In genomic region chr10:88261186-88261585, GRCm38 (mm10) we compare ENCODE assay signal across 22 mouse cellular contexts.
DNase-seq lines count a peak whose midpoint lies in the region; ATAC-seq and TF ChIP-seq lines count a peak whose summit lies in the region.
"Had no signal": no experiment of that assay in that cellular context is flagged by ENCODE, and none has a peak within 500 bp of the region (broad histone marks: within the 10 kb centered on the region; RNA-seq: fewer than 3 reads in every experiment).

No protein-coding gene starts in this region.

- no peak for ATAC-seq in embryonic facial prominence, embryonic 13.5 days (ENCODE audit: insufficient number of reproducible peaks, insufficient read depth, low FRiP score, low TSS enrichment, low read depth)
- ATAC-seq in limb, embryonic 12.5 days (ENCODE audit: insufficient number of reproducible peaks, insufficient read depth, low FRiP score, low TSS enrichment, low read depth) = no peak
- ATAC-seq: liver, embryonic 12.5 days had no signal

- no peak overlapping the region for H3K4me2 ChIP-seq in embryonic facial prominence, embryonic 13.5 days
- no peak overlapping the region for H3K4me2 ChIP-seq in limb, embryonic 12.5 days
- H3K4me2 ChIP-seq: forebrain, embryonic 12.5 days; hindbrain, embryonic 15.5 days; limb, embryonic 13.5 days; liver, embryonic 12.5 days; midbrain, embryonic 12.5 days had no signal

- no peak overlapping the region for H3K9ac ChIP-seq in embryonic facial prominence, embryonic 13.5 days
- no peak overlapping the region for H3K9ac ChIP-seq in limb, embryonic 12.5 days (replicated peaks)
- H3K9ac ChIP-seq: forebrain, embryonic 12.5 days; hindbrain, embryonic 15.5 days; limb, embryonic 13.5 days; liver, embryonic 12.5 days; midbrain, embryonic 12.5 days had no signal

- no peaks in the 10 kb centered on the region for H3K9me3 ChIP-seq in embryonic facial prominence, embryonic 13.5 days
- no peaks in the 10 kb centered on the region for H3K9me3 ChIP-seq in embryonic facial prominence, embryonic 10.5 days
- H3K9me3 ChIP-seq in limb, embryonic 12.5 days = no peaks in the 10 kb centered on the region
- no peaks in the 10 kb centered on the region for H3K9me3 ChIP-seq in limb, embryonic 10.5 days (replicated peaks)
- H3K9me3 ChIP-seq: forebrain, embryonic 12.5 days; hindbrain, embryonic 15.5 days; limb, embryonic 13.5 days; liver, embryonic 12.5 days; midbrain, embryonic 12.5 days had no signal

- no peaks in the 10 kb centered on the region for H3K27me3 ChIP-seq in embryonic facial prominence, embryonic 13.5 days
- H3K27me3 ChIP-seq in embryonic facial prominence, embryonic 10.5 days (replicated peaks; ENCODE audit: low read depth, poor library complexity, severe bottlenecking) = no peaks in the 10 kb centered on the region
- no peaks in the 10 kb centered on the region for H3K27me3 ChIP-seq in limb, embryonic 12.5 days
- no peaks in the 10 kb centered on the region for H3K27me3 ChIP-seq in limb, embryonic 10.5 days (ENCODE audit: low read depth, poor library complexity, severe bottlenecking)
- H3K27me3 ChIP-seq: forebrain, embryonic 12.5 days; hindbrain, embryonic 15.5 days; limb, embryonic 13.5 days; liver, embryonic 12.5 days; midbrain, embryonic 12.5 days had no signal

- no peak for DNase-seq in embryonic facial prominence, embryonic 10.5 days (ENCODE audit: low spot score)
- no peak for DNase-seq in limb, embryonic 10.5 days (ENCODE audit: low spot score)
- DNase-seq in brain, embryonic 14.5 days (ENCODE audit: low read depth) = peak; percentile 18
- peak; percentile 21 for DNase-seq in skeletal muscle tissue, adult 2 months (ENCODE audit: low read depth, low spot score)
- no peak for DNase-seq in thymus, postnatal 4 days
- DNase-seq in frontal cortex, postnatal 36 days (ENCODE audit: low spot score in 2 of 2) = no peak
- DNase-seq: adrenal gland, postnatal 10 days; cerebellum, adult 2 months; cerebellum, postnatal 25 days; embryo, embryonic 11 days; heart, postnatal 4 days; kidney, postnatal 25 days; layer of hippocampus, postnatal 36 days; spleen, adult 18-20 months; thymus, postnatal 36 days had no signal

- H3K36me3 ChIP-seq in embryonic facial prominence, embryonic 13.5 days = no peaks in the 10 kb centered on the region
- no peaks in the 10 kb centered on the region for H3K36me3 ChIP-seq in embryonic facial prominence, embryonic 10.5 days (replicated peaks)
- no peaks in the 10 kb centered on the region for H3K36me3 ChIP-seq in limb, embryonic 12.5 days
- H3K36me3 ChIP-seq in limb, embryonic 10.5 days = no peaks in the 10 kb centered on the region
- H3K36me3 ChIP-seq: forebrain, embryonic 12.5 days; hindbrain, embryonic 15.5 days; limb, embryonic 13.5 days; liver, embryonic 12.5 days; midbrain, embryonic 12.5 days had no signal

- H3K4me1 ChIP-seq in embryonic facial prominence, embryonic 13.5 days = peaks cover 9% of the 10 kb centered on the region
- no peaks in the 10 kb centered on the region; the same call in 1 of the 2 replicates for H3K4me1 ChIP-seq in embryonic facial prominence, embryonic 10.5 days
- peaks cover 5% of the 10 kb centered on the region; the same call in 1 of the 2 replicates for H3K4me1 ChIP-seq in limb, embryonic 12.5 days (replicated peaks)
- no peaks in the 10 kb centered on the region for H3K4me1 ChIP-seq in limb, embryonic 10.5 days
- H3K4me1 ChIP-seq: forebrain, embryonic 12.5 days; hindbrain, embryonic 15.5 days; liver, embryonic 12.5 days; midbrain, embryonic 12.5 days had no signal

- TF ChIP-seq CTCF in brain, embryonic 14.5 days (IDR thresholded peaks at IDR 0.05; ENCODE audit: borderline replicate concordance, extremely low read depth, insufficient read depth, insufficient read length) = no peak

- WGBS in embryonic facial prominence, embryonic 13.5 days = 43% methylated on average over 3 of the region's 3 CpGs
- WGBS in embryonic facial prominence, embryonic 10.5 days = 75% methylated on average over 3 of the region's 3 CpGs
- WGBS in limb, embryonic 12.5 days = 31% methylated on average over 3 of the region's 3 CpGs
- WGBS in limb, embryonic 10.5 days = 64% methylated on average over 3 of the region's 3 CpGs

- H3K27ac ChIP-seq in embryonic facial prominence, embryonic 13.5 days = peak overlapping the region; percentile 28; the same call in 1 of the 2 replicates
- H3K27ac ChIP-seq in embryonic facial prominence, embryonic 10.5 days (replicated peaks) = no peak overlapping the region
- peak overlapping the region; percentile 3; the same call in 1 of the 2 replicates for H3K27ac ChIP-seq in limb, embryonic 12.5 days
- H3K27ac ChIP-seq in limb, embryonic 10.5 days = no peak overlapping the region
- H3K27ac ChIP-seq: forebrain, embryonic 12.5 days; hindbrain, embryonic 15.5 days; limb, embryonic 13.5 days; liver, embryonic 12.5 days; midbrain, embryonic 12.5 days had no signal

- H3K4me3 ChIP-seq in embryonic facial prominence, embryonic 13.5 days = no peak overlapping the region
- no peak overlapping the region for H3K4me3 ChIP-seq in embryonic facial prominence, embryonic 10.5 days
- no peak overlapping the region for H3K4me3 ChIP-seq in limb, embryonic 12.5 days (replicated peaks)
- H3K4me3 ChIP-seq in limb, embryonic 10.5 days = no peak overlapping the region
- H3K4me3 ChIP-seq: forebrain, embryonic 12.5 days; hindbrain, embryonic 15.5 days; limb, embryonic 13.5 days; liver, embryonic 12.5 days; midbrain, embryonic 12.5 days had no signal

- TF ChIP-seq POLR2A in brain, embryonic 14.5 days (IDR thresholded peaks at IDR 0.05; ENCODE audit: borderline replicate concordance, extremely low read depth, insufficient read depth, insufficient read length, poor library complexity, severe bottlenecking) = no peak

Comparison
In these comparisons a context has a peak if more than half of its experiments do, and no peak if none do; other contexts are left out.
1. H3K27ac ChIP-seq: peak in embryonic facial prominence, embryonic 13.5 days (single experiment) and limb, embryonic 12.5 days (single experiment); none in embryonic facial prominence, embryonic 10.5 days (single experiment) and limb, embryonic 10.5 days (single experiment).
2. DNase-seq: peak in brain, embryonic 14.5 days (single experiment) and skeletal muscle tissue, adult 2 months (single experiment); none in embryonic facial prominence, embryonic 10.5 days (single experiment), limb, embryonic 10.5 days (single experiment), thymus, postnatal 4 days (single experiment) and frontal cortex, postnatal 36 days (0 of 2).